Mouse (Mus musculus) liver (tissue): Measurements from ENCODE around the gene Tfeb.

Experiments used
- DNase-seq: peaks from one replicate; pipeline ENCODE4 v3.0.0-alpha.2; 2020; ENCODE audit warnings: mixed read lengths

Gene Tfeb

DNA sequence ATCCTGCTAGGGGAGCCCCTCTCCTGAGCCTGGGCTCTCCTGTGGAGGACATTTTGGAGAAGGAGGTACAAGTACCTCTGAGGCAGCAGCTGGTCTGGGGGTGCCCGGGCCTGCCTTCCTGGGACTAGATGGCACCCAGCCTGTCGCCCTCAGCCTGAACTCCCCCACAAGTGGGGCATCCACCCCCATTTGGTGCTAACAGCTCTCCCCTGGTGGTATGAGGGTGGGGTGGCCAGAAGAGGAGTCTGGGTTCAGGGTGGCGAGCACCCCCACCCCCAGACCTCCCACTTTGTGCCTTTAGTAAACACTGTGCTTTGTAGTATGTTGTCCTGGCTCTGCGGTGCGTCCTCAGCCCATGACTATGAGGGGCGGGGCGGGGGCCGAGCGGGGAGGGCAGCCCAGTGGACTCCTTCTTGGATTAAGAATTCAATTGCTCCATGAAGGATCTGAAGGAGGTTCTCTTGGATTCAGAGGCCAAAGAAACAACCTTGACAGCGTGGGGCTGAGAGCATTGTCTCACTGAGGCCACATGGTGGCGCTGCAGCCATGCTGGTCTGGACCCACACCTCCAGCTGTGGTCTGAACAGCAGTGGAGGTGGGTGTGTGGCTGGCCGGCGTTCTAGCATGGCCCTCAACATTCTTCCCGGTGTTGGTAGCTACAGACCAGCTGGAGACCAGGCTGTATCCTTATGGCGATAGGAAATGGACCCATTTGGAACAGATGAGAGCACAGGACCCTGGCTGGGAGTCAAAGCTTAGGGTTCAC is 55.5 kb downstream of the Tfeb start:
- peak; percentile 74 for DNase-seq

GRCm38 (mm10) chr17:47793377-47793776 is 56.5 kb downstream of the Tfeb start:
- DNase-seq = peak; percentile 81

GRCm38 (mm10) chr17:47795446-47795845 is 58.6 kb downstream of the Tfeb start:
- peak; percentile 64 for DNase-seq

DNA sequence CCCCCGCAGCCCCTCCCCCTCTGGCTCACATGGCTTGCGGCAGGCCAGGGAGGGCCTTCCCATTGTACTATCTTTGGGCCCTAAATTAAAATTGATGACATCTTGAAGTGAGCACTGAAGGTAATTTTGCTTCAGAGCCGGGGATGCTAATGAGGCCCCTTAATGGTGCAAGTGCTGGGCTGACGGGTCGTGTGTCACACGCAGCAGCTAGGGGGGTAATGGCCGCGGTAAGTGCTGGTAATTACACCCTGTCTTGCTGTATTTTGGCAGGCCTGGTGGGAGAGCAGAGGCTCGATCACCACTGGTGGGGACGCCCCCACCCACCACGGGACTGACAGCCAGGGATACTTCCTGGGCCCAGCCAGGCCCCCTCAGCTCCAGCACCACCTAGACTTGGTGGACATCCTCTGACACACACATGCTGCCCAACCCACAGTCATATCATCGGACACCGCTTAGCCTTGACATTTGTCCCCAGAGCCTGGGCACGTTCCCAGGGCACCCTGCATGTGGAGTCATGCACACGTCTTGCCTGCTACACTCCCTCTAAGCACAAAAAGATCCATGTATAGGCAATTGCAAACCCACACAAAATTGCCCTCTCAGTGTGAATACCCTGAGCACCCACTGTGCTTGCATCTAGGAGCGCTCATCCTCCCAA is 59.5 kb downstream of the Tfeb start:
- DNase-seq = no peak

DNA sequence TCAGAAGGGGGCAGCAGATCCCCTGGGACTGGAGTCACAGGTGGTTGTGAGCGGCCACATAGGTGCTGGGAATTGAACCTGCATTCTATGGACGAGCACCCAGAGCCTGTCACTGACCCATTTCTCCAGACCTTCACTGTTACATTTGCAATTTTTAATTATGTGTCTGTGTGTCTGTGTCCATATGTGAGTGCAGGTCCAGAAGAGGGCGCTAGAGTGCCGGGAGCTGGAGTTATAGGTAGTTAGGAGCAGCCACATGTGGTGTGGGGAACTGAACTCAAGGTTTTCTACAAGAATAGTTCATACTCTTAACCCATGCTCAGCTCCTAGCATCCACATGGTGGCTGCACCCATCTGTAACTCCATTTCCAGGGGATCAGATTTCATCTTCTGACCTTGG is 60.1 kb downstream of the Tfeb start:
- DNase-seq = no peak

- DNase-seq = no peak
Measured at GRCm38 (mm10) chr17:47797383-47797782, 60.6 kb downstream of the Tfeb start.

DNA sequence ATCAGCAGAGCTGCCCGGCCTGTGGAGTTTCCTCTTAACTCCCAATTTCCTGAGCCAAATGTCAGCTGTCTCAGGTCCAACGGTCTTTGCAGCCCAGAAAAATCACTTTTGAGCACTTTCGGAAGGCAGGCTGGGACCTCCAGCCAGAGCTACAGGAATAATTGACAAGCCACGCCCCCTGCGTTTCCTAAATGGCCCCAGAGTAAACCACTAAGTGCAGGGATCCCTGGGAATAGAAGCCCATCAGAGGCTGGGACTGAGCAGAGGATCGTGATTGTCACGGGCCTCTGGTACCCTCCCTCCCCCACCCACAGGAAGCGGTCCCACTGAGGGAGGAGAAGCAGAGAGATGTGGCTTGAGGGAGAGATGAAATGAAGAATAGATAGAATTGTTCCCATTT is 66.0 kb downstream of the Tfeb start:
- no peak for DNase-seq

DNA sequence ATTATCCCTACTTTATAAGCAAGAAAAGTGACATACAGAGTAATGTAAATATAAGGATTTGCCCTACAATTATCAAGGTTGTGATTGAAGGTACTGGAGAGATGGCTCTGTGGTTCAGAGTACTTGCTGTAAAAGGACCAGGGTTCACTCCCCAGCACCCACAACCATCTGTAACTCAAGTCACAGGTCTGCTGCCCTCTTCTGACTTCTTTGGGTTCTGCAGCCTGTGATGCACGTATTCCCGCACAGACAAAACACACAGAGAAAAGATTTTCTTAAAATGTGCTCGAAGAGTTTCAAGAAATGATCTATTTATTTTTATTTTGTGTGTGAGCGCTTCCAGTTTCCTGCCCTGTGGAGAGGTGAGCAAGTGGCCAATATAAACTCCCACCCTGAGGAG is 66.8 kb downstream of the Tfeb start:
- no peak for DNase-seq

DNA sequence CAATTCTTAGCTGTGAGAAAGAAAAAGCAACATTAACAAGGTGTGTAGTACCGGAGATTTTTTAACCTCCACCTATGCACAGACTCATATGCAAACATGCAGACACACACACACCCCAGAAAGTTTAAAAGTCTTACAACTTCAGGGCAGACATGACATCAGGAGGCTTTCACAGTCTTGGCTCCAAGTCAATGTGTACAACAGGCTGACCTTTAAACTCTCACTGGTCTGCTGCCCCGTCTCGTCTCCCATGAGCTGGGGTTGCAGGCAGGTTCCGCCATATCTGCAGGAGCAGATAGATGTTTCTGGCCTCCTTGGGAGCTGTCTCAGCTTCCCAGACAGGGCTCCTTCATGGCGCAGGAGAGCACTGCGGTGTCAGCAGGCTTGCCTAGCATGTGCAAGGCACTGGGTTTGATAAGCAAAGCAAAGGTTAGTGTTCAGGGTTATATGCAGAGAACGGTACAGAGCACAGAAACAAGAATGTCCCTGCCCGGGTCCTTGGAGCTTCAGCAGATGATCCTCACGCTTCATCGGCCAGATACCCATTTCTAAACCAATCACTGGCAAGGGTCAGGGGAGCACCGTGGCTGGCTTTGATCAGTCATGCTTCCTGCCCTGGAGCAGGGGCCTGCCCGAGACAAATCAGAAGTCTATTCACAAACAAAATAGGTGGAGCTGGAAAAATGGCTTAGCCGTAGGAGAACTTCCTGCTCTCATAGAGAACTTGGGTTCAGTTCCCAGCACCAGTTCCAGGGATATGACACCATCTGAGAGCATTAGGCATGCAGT is 68.4 kb downstream of the Tfeb start:
- no peak for DNase-seq

GRCm38 (mm10) chr17:47806230-47806629 is 69.4 kb downstream of the Tfeb start:
- DNase-seq = no peak

- no peak for DNase-seq
Measured at GRCm38 (mm10) chr17:47811265-47811800, 74.5 kb downstream of the Tfeb start.

DNA sequence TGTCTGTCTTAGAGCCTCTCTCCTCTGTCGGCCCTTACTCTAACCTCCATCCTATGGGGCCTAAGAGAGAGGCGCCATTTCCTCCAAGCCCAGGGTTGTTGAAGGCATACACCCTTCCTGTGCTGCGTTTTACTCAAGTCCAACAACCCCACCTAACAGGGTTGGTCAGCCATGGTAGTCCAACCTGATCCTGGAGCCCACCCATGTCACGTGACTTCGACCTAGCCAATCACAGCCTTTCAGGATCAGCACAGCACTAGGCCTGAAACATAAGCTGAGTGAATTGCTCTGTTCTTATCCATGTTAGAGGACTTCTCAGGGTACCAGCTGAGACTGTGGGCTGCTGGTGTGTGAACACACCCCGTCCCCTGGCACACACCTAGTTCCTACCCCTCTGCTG is 75.4 kb downstream of the Tfeb start:
- no peak for DNase-seq

DNA sequence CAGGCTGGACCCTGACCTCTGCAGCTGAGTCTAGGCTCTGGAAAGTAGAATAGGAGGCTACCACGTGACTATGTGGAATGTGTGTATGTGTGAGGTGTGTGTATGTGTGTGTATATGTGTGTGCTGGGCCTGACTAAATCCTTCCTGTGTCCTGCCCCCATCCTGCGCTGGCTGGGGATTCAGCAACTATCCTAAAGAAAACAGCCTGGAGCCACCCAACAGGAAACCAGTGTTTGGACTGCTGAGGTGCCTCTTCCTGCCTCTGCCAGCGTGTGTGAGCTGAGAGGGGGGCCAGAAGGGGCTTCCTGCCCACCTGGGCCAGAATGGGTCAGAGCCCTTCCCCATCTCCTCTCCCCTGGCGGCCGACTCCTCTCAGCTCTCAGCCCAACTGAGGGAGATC is 76.8 kb downstream of the Tfeb start:
- no peak for DNase-seq

- DNase-seq = no peak
Measured at GRCm38 (mm10) chr17:47814496-47814895, 77.7 kb downstream of the Tfeb start.

GRCm38 (mm10) chr17:47815446-47815845 is 78.6 kb downstream of the Tfeb start:
- DNase-seq = no peak

GRCm38 (mm10) chr17:47818038-47818725 is 81.4 kb downstream of the Tfeb start:
- DNase-seq = no peak

DNA sequence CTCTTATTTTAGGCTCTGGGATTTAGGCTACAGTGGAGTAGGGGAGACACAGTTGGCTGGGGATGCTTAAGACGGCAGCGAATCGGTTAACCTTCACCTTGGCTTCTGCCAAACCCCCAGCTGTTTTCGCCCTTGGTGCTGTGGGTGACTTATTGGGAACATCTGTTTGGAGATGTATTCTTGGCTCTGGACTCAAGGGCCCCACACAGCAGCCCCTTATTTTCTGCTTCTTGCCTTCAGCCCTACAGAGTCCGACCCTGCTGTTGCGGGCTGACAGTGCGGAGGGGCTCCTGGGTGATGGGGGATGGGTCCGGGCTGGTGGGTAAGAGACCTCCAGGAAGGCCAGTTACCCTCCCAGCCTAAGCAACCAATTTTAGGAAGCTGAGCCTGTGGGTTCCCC is 84.5 kb downstream of the Tfeb start:
- DNase-seq = no peak

DNA sequence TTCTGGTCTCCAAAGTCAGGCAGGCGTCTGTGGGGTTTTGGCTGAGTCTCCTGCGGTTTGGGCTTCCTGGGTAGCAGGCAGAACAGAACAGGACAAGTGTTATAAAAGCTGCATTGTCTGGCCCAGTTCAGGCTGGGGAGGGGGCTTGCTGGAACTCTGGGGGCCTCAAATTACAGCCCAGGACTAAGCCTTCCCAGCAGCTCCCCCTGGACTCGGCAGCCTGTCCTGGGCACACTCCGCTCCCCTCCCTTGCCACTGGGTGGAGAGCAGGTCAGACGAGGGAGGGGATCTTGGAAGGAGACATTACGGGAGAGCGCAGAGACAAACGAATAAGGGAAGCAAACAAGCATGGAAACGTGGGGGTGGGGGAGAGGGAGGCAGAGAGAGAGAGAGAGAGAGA is 94.3 kb downstream of the Tfeb start:
- DNase-seq = no peak

GRCm38 (mm10) chr17:47831772-47832171 is 94.9 kb downstream of the Tfeb start:
- DNase-seq = no peak

DNA sequence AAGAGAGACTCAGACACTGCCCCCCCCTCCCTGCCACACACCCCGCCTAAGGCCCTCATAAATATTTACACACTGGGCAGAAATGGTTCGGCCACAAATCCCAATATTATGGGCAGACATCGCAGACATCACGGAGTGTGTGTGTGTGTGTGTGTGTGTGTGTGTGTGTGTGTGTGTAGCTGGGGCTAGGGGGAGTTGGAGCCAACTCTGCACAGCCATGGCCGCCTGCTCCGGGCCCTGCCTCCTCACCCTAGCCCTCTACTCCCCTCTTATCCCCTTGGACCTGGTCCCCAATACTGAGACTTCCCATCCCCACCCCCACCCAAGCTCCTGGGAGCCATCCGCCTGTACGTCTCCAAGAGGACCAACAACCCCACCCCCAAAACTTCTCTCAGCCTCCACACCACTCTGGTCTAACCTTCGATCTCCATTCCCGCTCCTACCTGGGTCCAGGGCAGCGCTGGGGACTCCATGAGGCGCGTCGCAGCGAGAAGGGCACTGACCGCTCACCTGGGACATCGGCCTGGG is 95.7 kb downstream of the Tfeb start:
- DNase-seq = no peak

DNA sequence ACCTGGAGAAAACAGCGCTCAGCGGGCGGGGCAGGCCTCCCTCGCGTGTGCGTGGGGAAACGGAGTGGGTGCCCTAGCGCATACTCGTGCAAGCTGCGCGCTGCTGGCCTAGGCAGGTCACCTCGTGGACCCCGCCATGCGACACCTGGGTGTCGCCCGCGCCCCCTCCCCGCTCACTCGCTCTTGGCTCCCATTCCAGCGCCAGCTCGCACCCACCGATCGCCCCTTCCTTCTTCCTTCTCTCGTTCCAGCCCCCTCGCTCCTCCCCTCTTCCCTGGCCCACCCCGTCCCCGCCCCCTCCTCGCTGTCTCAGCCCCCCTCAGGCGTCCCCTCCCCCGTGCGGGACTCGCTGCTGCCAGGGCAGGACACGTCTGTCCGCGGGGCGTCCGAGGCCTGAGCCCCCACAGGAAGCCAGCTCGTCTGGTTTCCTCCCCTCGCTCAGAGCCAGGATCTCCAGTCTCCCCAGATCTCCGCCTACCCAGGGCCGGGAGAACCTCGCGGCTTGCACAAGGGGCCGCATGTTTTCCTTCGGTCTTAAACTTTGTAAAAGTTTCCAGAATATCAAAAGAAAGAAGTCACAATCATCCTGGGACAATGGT is 96.3 kb downstream of the Tfeb start:
- peak; percentile 72 for DNase-seq
